25 mouse cellular contexts compared by ENCODE assay signal in genomic region chr13:34269376-34269991, GRCm38 (mm10).
DNase-seq lines count a peak whose midpoint lies in the region; ATAC-seq and TF ChIP-seq lines count a peak whose summit lies in the region.
"Had no signal": no experiment of that assay in that cellular context is flagged by ENCODE, and none has a peak within 500 bp of the region (broad histone marks: within the 10 kb centered on the region; RNA-seq: fewer than 3 reads in every experiment).

No protein-coding gene starts in this region.

- no peaks in the 10 kb centered on the region for H3K9me3 ChIP-seq in hindbrain, embryonic 12.5 days (replicated peaks)
- no peaks in the 10 kb centered on the region for H3K9me3 ChIP-seq in hindbrain, embryonic 11.5 days (ENCODE audit: control insufficient read depth, low read length)
- no peaks in the 10 kb centered on the region for H3K9me3 ChIP-seq in hindbrain, embryonic 15.5 days
- H3K9me3 ChIP-seq in midbrain, postnatal 0 days (ENCODE audit: low read length), result no peaks in the 10 kb centered on the region
- H3K9me3 ChIP-seq: G1E; limb, embryonic 12.5 days; liver, embryonic 13.5 days had no signal

- no peak for ATAC-seq in hindbrain, embryonic 12.5 days (ENCODE audit: low FRiP score)
- ATAC-seq in hindbrain, embryonic 11.5 days (ENCODE audit: low FRiP score), result no peak
- peak; percentile 67; the same call in 1 of the 2 replicates for ATAC-seq in hindbrain, embryonic 15.5 days (ENCODE audit: low FRiP score, low read depth)
- no peak for ATAC-seq in midbrain, postnatal 0 days (ENCODE audit: low FRiP score)
- ATAC-seq: Patski had no signal

- H3K36me3 ChIP-seq in hindbrain, embryonic 12.5 days, result no peaks in the 10 kb centered on the region
- no peaks in the 10 kb centered on the region for H3K36me3 ChIP-seq in hindbrain, embryonic 11.5 days (ENCODE audit: control insufficient read depth, insufficient read depth, low read length)
- no peaks in the 10 kb centered on the region; the same call in 1 of the 2 replicates for H3K36me3 ChIP-seq in hindbrain, embryonic 15.5 days
- H3K36me3 ChIP-seq in midbrain, postnatal 0 days (ENCODE audit: insufficient read depth, low read length), result peaks cover 4% of the 10 kb centered on the region; the same call in 1 of the 2 replicates
- H3K36me3 ChIP-seq: limb, embryonic 12.5 days had no signal

- 62% methylated on average over 2 of the region's 2 CpGs for WGBS in hindbrain, embryonic 12.5 days
- WGBS in hindbrain, embryonic 11.5 days, result 77% methylated on average over 2 of the region's 2 CpGs
- WGBS in hindbrain, embryonic 15.5 days, result 38% methylated on average over 2 of the region's 2 CpGs
- 36% methylated on average over 2 of the region's 2 CpGs for WGBS in midbrain, postnatal 0 days

- no peaks in the 10 kb centered on the region for H3K27me3 ChIP-seq in hindbrain, embryonic 12.5 days
- no peaks in the 10 kb centered on the region for H3K27me3 ChIP-seq in hindbrain, embryonic 11.5 days (ENCODE audit: control insufficient read depth, insufficient read depth, low read length)
- H3K27me3 ChIP-seq in hindbrain, embryonic 15.5 days, result no peaks in the 10 kb centered on the region
- no peaks in the 10 kb centered on the region for H3K27me3 ChIP-seq in midbrain, postnatal 0 days (ENCODE audit: insufficient read depth, low read length)
- H3K27me3 ChIP-seq: CH12.LX; limb, embryonic 12.5 days; liver, embryonic 13.5 days; Patski had no signal

- H3K9ac ChIP-seq in hindbrain, embryonic 12.5 days, result no peak overlapping the region
- H3K9ac ChIP-seq in hindbrain, embryonic 11.5 days (ENCODE audit: low read depth, low read length), result no peak overlapping the region
- no peak overlapping the region for H3K9ac ChIP-seq in hindbrain, embryonic 15.5 days
- H3K9ac ChIP-seq in midbrain, postnatal 0 days (replicated peaks; ENCODE audit: low read length, poor library complexity, severe bottlenecking), result no peak overlapping the region
- H3K9ac ChIP-seq: limb, embryonic 12.5 days had no signal

- TF ChIP-seq POLR2A in brain, embryonic 14.5 days (IDR thresholded peaks at IDR 0.05; ENCODE audit: borderline replicate concordance, extremely low read depth, insufficient read depth, insufficient read length, poor library complexity, severe bottlenecking), result no peak

- H3K4me1 ChIP-seq in hindbrain, embryonic 12.5 days, result peaks cover 20% of the 10 kb centered on the region
- no peaks in the 10 kb centered on the region for H3K4me1 ChIP-seq in hindbrain, embryonic 11.5 days (replicated peaks; ENCODE audit: control insufficient read depth, insufficient read depth, low read length)
- H3K4me1 ChIP-seq in hindbrain, embryonic 15.5 days (replicated peaks), result peaks cover 43% of the 10 kb centered on the region
- peaks cover 12% of the 10 kb centered on the region; the same call in 1 of the 2 replicates for H3K4me1 ChIP-seq in midbrain, postnatal 0 days (ENCODE audit: insufficient read depth, low read length)

- TF ChIP-seq CTCF in brain, embryonic 14.5 days (IDR thresholded peaks at IDR 0.05; ENCODE audit: borderline replicate concordance, extremely low read depth, insufficient read depth, insufficient read length), result no peak
- TF ChIP-seq CTCF in midbrain, postnatal 0 days (IDR thresholded peaks at IDR 0.05), result no peak

- no peak overlapping the region for H3K4me3 ChIP-seq in hindbrain, embryonic 12.5 days
- H3K4me3 ChIP-seq in hindbrain, embryonic 11.5 days (ENCODE audit: low read depth, low read length), result no peak overlapping the region
- H3K4me3 ChIP-seq in hindbrain, embryonic 15.5 days, result no peak overlapping the region
- no peak overlapping the region for H3K4me3 ChIP-seq in midbrain, postnatal 0 days (ENCODE audit: low read depth, low read length)
- H3K4me3 ChIP-seq: limb, embryonic 12.5 days; liver, embryonic 13.5 days had no signal

- peak overlapping the region; percentile 48 for H3K27ac ChIP-seq in hindbrain, embryonic 12.5 days
- no peak overlapping the region for H3K27ac ChIP-seq in hindbrain, embryonic 11.5 days (ENCODE audit: low read depth, low read length)
- H3K27ac ChIP-seq in hindbrain, embryonic 15.5 days (replicated peaks), result peak overlapping the region; percentile 66
- 0 out of 2 replicates have a peak overlapping the region, but pooled peaks have one; percentile 9 for H3K27ac ChIP-seq in midbrain, postnatal 0 days (ENCODE audit: low read depth, low read length)
- H3K27ac ChIP-seq: limb, embryonic 12.5 days had no signal

- H3K4me2 ChIP-seq in hindbrain, embryonic 12.5 days (replicated peaks), result no peak overlapping the region
- no peak overlapping the region for H3K4me2 ChIP-seq in hindbrain, embryonic 11.5 days (replicated peaks; ENCODE audit: low read depth, low read length)
- no peak overlapping the region for H3K4me2 ChIP-seq in hindbrain, embryonic 15.5 days
- no peak overlapping the region for H3K4me2 ChIP-seq in midbrain, postnatal 0 days (ENCODE audit: low read depth, low read length, poor library complexity, severe bottlenecking)
- H3K4me2 ChIP-seq: limb, embryonic 12.5 days had no signal

- DNase-seq in hindbrain, embryonic 11.5 days (ENCODE audit: low spot score), result no peak
- peak; percentile 68 for DNase-seq in brain, embryonic 14.5 days (ENCODE audit: low read depth)
- peak; percentile 42 for DNase-seq in midbrain, postnatal 0 days (ENCODE audit: low spot score)
- no peak for DNase-seq in spleen, postnatal 4 days (ENCODE audit: low spot score in 2 of 2)
- no peak for DNase-seq in kidney, postnatal 36 days
- DNase-seq: adrenal gland, adult 8-10 months; B cell, adult 2 months; cerebellum, adult 18-20 months; cerebellum, postnatal 14 days; gastrocnemius, postnatal 25 days; heart, adult 18-20 months; heart, postnatal 36 days; kidney, adult 8-10 months; kidney, postnatal 25 days; liver, embryonic 13.5 days; lung, adult 2 months; lung, postnatal 14 days; thymus, adult 18-20 months; thymus, postnatal 36 days had no signal

Comparison
In these comparisons a context has a peak if more than half of its experiments do, and no peak if none do; other contexts are left out.
1. DNase-seq: peak in brain, embryonic 14.5 days (single experiment) and midbrain, postnatal 0 days (single experiment); none in hindbrain, embryonic 11.5 days (single experiment), spleen, postnatal 4 days (0 of 2) and kidney, postnatal 36 days (0 of 2).